Mouse (Mus musculus) intestine, embryonic 16.5 days (tissue): ENCODE results near the gene Cog6. TPM values are rescaled to one million over a fixed set of nuclear protein-coding genes. Genes with fewer than 3 reads are reported as not detected.

Experiments
- ATAC-seq: fragments of 200-750 bp; cut with Nextera tagmentation; 2 replicates; pipeline ENCODE4 v1.8.0; 2017; ENCODE audit warnings: moderate TSS enrichment, moderate library complexity
- H3K27ac ChIP-seq: fragments of 300-500 bp; sonication (generic); 2 replicates; pipeline ENCODE4 v1.5.1; 2014; ENCODE audit warnings: mild to moderate bottlenecking, low read length
- H3K27me3 ChIP-seq: fragments of 300-500 bp; sonication (generic); replicated peaks from 2 replicates; pipeline ENCODE4 v1.6.1; 2014; ENCODE audit warnings: low read length, control low read depth, mixed read lengths; ENCODE audit not compliant: control insufficient read depth, insufficient read depth
- H3K36me3 ChIP-seq: fragments of 300-500 bp; sonication (generic); 2 replicates; pipeline ENCODE4 v1.6.1; 2014; ENCODE audit warnings: low read length, control low read depth; ENCODE audit not compliant: control insufficient read depth, insufficient read depth
- H3K4me1 ChIP-seq: fragments of 300-500 bp; sonication (generic); 2 replicates; pipeline ENCODE4 v1.6.1; 2014; ENCODE audit warnings: low read length, control low read depth, mixed read lengths; ENCODE audit not compliant: control insufficient read depth, insufficient read depth
- H3K4me2 ChIP-seq: fragments of 300-500 bp; sonication (generic); 2 replicates; pipeline ENCODE4 v1.6.1; 2014; ENCODE audit warnings: low read depth, low read length, control low read depth
- H3K4me3 ChIP-seq: fragments of 300-500 bp; sonication (generic); 2 replicates; pipeline ENCODE4 v1.5.1; 2014; ENCODE audit warnings: mild to moderate bottlenecking, low read length
- H3K9ac ChIP-seq: fragments of 300-500 bp; sonication (generic); 2 replicates; pipeline ENCODE4 v1.6.1; 2014; ENCODE audit warnings: low read depth, low read length
- H3K9me3 ChIP-seq: fragments of 300-500 bp; sonication (generic); 2 replicates; pipeline ENCODE4 v1.6.1; 2016; ENCODE audit warnings: low read length, control low read depth; ENCODE audit not compliant: control insufficient read depth
- WGBS: fragments of 180-500 bp; shearing (Covaris S2); extraction: QIAGEN DNeasy Blood & Tissue Kit; methylation state at CpG from one replicate; pipeline ENCODE4 v1.1.7; 2014; 5-methylcytosine and 5-hydroxymethylcytosine counted together
- polyA plus RNA-seq: library from polyadenylated mRNA; unstranded; fragments of >200 nt; fragmentation: Nextera tagmentation; extraction: Ambion mirVana; gene quantifications from 2 replicates; pipeline ENCODE4 v1.2.1, GENCODE M21; 2015

The Cog6 gene
- polyA plus RNA-seq, 1 experiment from 2014 or later = 37.5 TPM

DNA sequence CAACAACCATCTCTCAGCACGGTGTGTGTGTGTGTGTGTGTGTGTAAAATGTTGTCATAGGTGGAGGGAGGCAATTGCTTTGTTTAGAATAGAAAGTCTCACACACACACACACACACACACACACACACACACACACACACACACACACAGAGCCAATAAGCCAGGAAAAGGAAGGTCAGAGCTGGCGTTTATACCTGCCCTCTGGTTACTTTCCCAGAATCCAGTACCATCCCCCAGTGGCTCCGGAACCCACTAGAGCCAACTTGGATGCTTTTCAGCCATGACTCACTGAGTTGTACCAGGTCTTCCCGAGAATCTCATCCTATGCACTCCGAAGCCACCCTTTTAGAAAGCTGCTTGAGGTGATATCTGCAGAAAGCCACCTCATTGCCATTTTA, 78.6 kb downstream of the Cog6 start:
- H3K4me1 ChIP-seq = no peaks in the 10 kb centered on the region
- 63% methylated on average over 5 of the region's 5 CpGs for WGBS
- ATAC-seq = no peak

DNA sequence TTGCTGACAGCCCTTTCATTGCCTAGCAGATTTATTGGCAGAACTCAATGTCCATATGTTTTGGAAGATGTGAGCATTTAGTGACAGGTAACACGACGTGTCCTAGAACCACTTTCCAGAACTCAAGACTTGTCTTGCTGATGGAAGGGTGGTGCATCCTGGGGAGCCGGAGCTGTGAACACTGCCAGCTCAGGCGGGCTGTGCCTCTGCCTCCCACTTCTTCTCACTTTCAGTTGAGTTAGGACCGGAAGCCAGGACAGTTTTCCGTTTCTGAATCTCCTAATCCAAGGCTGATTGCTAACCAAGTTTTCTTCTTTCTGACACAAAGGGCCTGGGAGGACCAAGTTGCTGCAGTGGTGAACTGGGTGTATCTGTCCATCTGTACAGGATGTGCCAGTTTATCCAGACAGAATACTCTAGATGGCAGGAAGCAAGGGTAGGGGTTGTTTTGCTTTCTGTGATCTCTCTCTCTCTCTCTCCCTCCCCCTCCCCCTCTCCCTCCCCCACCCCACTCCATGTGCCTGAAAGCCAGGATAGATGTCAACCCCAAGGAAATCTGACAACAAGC, 79.2 kb downstream of the Cog6 start:
- no peak overlapping the region for H3K9ac ChIP-seq
- no peaks in the 10 kb centered on the region for H3K9me3 ChIP-seq
- H3K36me3 ChIP-seq = no peaks in the 10 kb centered on the region
- no peaks in the 10 kb centered on the region for H3K4me1 ChIP-seq
- no peak overlapping the region for H3K27ac ChIP-seq
- ATAC-seq = no peak
- H3K4me3 ChIP-seq = no peak overlapping the region
- WGBS = 76% methylated on average over 6 of the region's 6 CpGs
- no peak overlapping the region for H3K4me2 ChIP-seq
- no peaks in the 10 kb centered on the region for H3K27me3 ChIP-seq

More for the DNA sequence above, 78.6 kb downstream of the Cog6 start:
- H3K4me2 ChIP-seq = no peak overlapping the region
- no peaks in the 10 kb centered on the region for H3K36me3 ChIP-seq
- H3K27ac ChIP-seq = no peak overlapping the region
- H3K27me3 ChIP-seq = no peaks in the 10 kb centered on the region
- no peak overlapping the region for H3K4me3 ChIP-seq
- H3K9ac ChIP-seq = no peak overlapping the region
- no peaks in the 10 kb centered on the region for H3K9me3 ChIP-seq

GRCm38 (mm10) chr3:52931956-52932355, 85.1 kb downstream of the Cog6 start:
- H3K4me1 ChIP-seq = no peaks in the 10 kb centered on the region
- WGBS = 80% methylated on average over 2 of the region's 2 CpGs
- H3K4me2 ChIP-seq = no peak overlapping the region
- no peaks in the 10 kb centered on the region for H3K36me3 ChIP-seq
- H3K9me3 ChIP-seq = no peaks in the 10 kb centered on the region
- H3K27ac ChIP-seq = no peak overlapping the region
- no peak overlapping the region for H3K9ac ChIP-seq
- H3K4me3 ChIP-seq = no peak overlapping the region
- no peak for ATAC-seq
- no peaks in the 10 kb centered on the region for H3K27me3 ChIP-seq

Other genes with a start within 250 kb of the Cog6 start
- 39.3 and 39.6 TPM in 2 replicates for gene Lhfp, start 24.3 kb upstream of the Cog6 start, polyA plus RNA-seq